Mouse (Mus musculus) liver, embryonic 12.5 days (tissue): ENCODE results near the gene Fam219a. TPM values are rescaled to one million over a fixed set of nuclear protein-coding genes. Genes with fewer than 3 reads are reported as not detected.

Source experiments
- ATAC-seq: fragments of 200-750 bp; cut with Nextera tagmentation; 2 replicates; pipeline ENCODE4 v1.8.0; 2017; ENCODE audit warnings: moderate number of reproducible peaks, mild to moderate bottlenecking, moderate library complexity
- H3K27ac ChIP-seq: fragments of 300-500 bp; sonication (generic); 2 replicates; pipeline ENCODE4 v1.5.1; 2016; ENCODE audit warnings: mild to moderate bottlenecking
- H3K27me3 ChIP-seq: fragments of 300-500 bp; sonication (generic); replicated peaks from 2 replicates; pipeline ENCODE4 v1.6.1; 2016; ENCODE audit warnings: mild to moderate bottlenecking, moderate library complexity
- H3K36me3 ChIP-seq: fragments of 300-500 bp; sonication (generic); 2 replicates; pipeline ENCODE4 v1.6.1; 2016; ENCODE audit warnings: mild to moderate bottlenecking, moderate library complexity
- H3K4me1 ChIP-seq: fragments of 300-500 bp; sonication (generic); 2 replicates; pipeline ENCODE4 v1.6.1; 2016
- H3K4me2 ChIP-seq: fragments of 300-500 bp; sonication (generic); 2 replicates; pipeline ENCODE4 v1.6.1; 2016; ENCODE audit warnings: mild to moderate bottlenecking, moderate library complexity
- H3K4me3 ChIP-seq: fragments of 300-500 bp; sonication (generic); 2 replicates; pipeline ENCODE4 v1.5.1; 2016; ENCODE audit warnings: mild to moderate bottlenecking, moderate library complexity
- H3K9ac ChIP-seq: fragments of 300-500 bp; sonication (generic); 2 replicates; pipeline ENCODE4 v1.6.1; 2016; ENCODE audit warnings: mild to moderate bottlenecking, moderate library complexity
- H3K9me3 ChIP-seq: fragments of 300-500 bp; sonication (generic); replicated peaks from 2 replicates; pipeline ENCODE4 v1.6.1; 2016; ENCODE audit warnings: mild to moderate bottlenecking, moderate library complexity
- WGBS: fragments of 180-500 bp; shearing (Covaris S2); methylation state at CpG from one replicate; pipeline ENCODE4 v1.1.7; 2016; ENCODE audit not compliant: insufficient replicate concordance; 5-methylcytosine and 5-hydroxymethylcytosine counted together
- polyA plus RNA-seq: library from polyadenylated mRNA; unstranded; fragments of >200 nt; fragmentation: Nextera tagmentation; extraction: Ambion mirVana; gene quantifications from 2 replicates; pipeline ENCODE4 v1.2.1, GENCODE M21; 2016

Fam219a gene
- 1.0 and 2.0 TPM in 2 replicates for polyA plus RNA-seq

- Histone ChIP-seq H3K9me3 (no peaks in the 10 kb centered on the region), H3K4me2 (peak within 1 kb of the TSS; percentile 97), H3K4me1 (peaks cover 20% of the 10 kb centered on the region), H3K4me3 (peak within 1 kb of the TSS; percentile 70), H3K36me3 (no peaks in the 10 kb centered on the region), H3K9ac (peak within 1 kb of the TSS; percentile 74), H3K27ac (peak within 1 kb of the TSS; percentile 43; the same call in 1 of the 2 replicates), H3K27me3 (peaks cover 81% of the 10 kb centered on the region)
- peak; percentile 98 for ATAC-seq
- WGBS: under 1% methylated on average over 41 of the region's 41 CpGs
These were observed at the start of gene Fam219a, which contains the start of gene Dnaic1 for GRCm38 (mm10) chr4:41569411-41569885. TSS of gene Fam219a (minus strand) at chr4:41569538. TSS of gene Dnaic1 (plus strand) at chr4:41569775.

DNA sequence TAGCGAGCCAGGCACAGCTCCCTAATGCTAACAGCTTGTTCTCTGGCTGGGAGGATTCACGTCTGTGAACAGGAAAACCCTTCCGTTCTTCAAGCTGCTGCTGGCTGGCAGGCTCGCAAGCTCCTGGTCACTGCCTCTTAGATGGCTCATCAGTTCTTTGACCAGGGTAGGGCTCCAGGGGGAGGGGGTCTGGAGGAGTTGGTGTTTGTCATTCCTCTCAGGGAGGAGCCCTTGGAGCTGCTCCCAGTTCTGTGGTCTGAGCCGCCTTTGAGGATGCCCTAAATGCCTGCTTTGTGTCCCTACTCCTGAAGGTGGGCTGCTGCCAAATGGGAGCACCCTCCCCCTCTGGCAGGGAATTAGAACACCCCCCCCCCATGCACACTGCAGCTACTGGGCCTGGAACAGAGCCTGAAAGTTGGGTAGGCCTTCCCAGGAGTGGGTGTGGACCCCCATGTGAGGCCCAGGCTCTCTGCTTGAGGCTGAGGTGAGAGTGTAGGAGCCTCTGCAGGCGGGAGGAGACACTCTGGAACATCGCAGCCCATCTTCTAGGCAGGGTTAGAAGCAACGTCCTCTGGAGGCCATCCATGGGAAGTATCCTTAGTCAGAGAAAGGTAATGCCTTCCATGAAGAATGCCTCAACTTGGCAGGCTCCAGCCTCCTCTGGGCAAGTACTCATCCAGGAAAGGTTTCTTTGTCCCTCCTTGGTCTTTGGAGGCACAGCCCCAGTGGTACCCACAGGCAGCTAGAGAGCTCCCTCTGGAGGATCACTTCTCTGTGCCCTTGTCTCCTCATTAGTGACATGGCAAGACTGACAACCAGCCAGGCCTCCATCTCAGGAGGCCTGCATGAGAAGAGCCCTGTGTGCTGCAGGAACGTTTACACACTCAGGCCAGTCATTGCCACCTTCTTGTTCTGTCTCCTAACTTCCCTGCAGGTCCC, 46.6 kb upstream of the Fam219a start:
- ATAC-seq: no peak
- Histone ChIP-seq H3K4me3 (no peak overlapping the region), H3K9ac (no peak overlapping the region), H3K36me3 (no peaks in the 10 kb centered on the region), H3K9me3 (no peaks in the 10 kb centered on the region), H3K27me3 (peaks cover 32% of the 10 kb centered on the region), H3K27ac (no peak overlapping the region), H3K4me2 (no peak overlapping the region), H3K4me1 (no peaks in the 10 kb centered on the region)
- WGBS: 50% methylated on average over 9 of the region's 9 CpGs

DNA sequence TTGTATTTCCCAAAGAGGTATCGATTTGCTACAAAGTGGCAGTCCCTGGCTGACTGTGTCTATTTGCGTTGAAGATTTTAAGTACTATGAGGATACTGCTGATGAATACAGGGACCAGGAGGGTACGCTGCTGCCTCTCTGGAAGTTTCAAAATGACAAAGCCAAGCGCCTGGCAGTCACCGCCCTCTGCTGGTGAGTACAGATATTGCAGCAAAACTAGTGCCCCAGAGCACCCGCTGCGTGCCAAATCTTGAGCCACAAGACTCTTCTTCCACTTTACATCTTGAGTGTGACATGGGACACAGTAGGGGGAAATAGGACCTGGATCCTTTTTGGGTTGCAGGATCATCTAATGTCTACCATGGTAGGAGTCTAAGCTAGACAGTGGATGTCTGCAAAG, 44.8 kb upstream of the Fam219a start:
- Histone ChIP-seq H3K4me1 (no peaks in the 10 kb centered on the region), H3K36me3 (no peaks in the 10 kb centered on the region), H3K27me3 (peaks cover 29% of the 10 kb centered on the region), H3K27ac (no peak overlapping the region), H3K4me2 (no peak overlapping the region), H3K4me3 (no peak overlapping the region), H3K9me3 (no peaks in the 10 kb centered on the region), H3K9ac (no peak overlapping the region)
- 6% methylated on average over 7 of the region's 7 CpGs for WGBS
- no peak for ATAC-seq

DNA sequence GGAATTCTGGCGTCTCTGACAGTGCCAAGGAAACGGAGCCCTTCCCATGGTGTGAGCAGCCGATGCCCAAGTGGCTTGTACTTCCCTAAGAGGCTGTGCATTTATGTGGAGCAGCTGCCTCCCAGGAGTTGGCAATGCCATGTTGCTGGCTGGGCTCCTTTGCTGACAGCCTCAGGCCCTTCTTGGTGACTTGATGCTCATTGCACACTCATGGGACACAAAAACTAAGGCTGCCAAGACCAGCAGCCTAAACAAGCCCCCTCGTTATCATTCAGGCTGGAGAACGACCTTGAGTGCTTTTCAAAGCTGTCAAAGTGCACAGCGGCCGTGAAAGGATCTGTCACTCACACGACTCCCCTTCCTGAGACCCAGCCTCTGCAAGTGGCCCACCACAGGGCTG, 42.8 kb upstream of the Fam219a start:
- Histone ChIP-seq H3K9ac (no peak overlapping the region), H3K4me2 (no peak overlapping the region), H3K27ac (no peak overlapping the region), H3K4me3 (no peak overlapping the region), H3K4me1 (no peaks in the 10 kb centered on the region), H3K36me3 (no peaks in the 10 kb centered on the region), H3K9me3 (no peaks in the 10 kb centered on the region), H3K27me3 (peaks cover 19% of the 10 kb centered on the region)
- no peak for ATAC-seq
- WGBS: 45% methylated on average over 8 of the region's 8 CpGs

GRCm38 (mm10) chr4:41610594-41610980, 41.2 kb upstream of the Fam219a start:
- H3K4me2 ChIP-seq: no peak overlapping the region
- no peak overlapping the region for H3K9ac ChIP-seq
- ATAC-seq: no peak

GRCm38 (mm10) chr4:41609681-41610593, 40.6 kb upstream of the Fam219a start:
- no peak overlapping the region for H3K4me3 ChIP-seq
- no peak overlapping the region for H3K4me2 ChIP-seq
- no peaks in the 10 kb centered on the region for H3K9me3 ChIP-seq
- H3K9ac ChIP-seq: no peak overlapping the region
- no peak overlapping the region for H3K27ac ChIP-seq
- H3K27me3 ChIP-seq: peaks cover 11% of the 10 kb centered on the region
- ATAC-seq: no peak
- no peaks in the 10 kb centered on the region for H3K36me3 ChIP-seq
- WGBS: 66% methylated on average over 10 of the region's 10 CpGs
- no peaks in the 10 kb centered on the region for H3K4me1 ChIP-seq

More at GRCm38 (mm10) chr4:41610594-41610980, 41.2 kb upstream of the Fam219a start:
- no peaks in the 10 kb centered on the region for H3K9me3 ChIP-seq
- WGBS: 40% methylated on average over 6 of the region's 6 CpGs
- H3K27me3 ChIP-seq: peaks cover 15% of the 10 kb centered on the region
- H3K36me3 ChIP-seq: no peaks in the 10 kb centered on the region
- no peak overlapping the region for H3K27ac ChIP-seq
- no peak overlapping the region for H3K4me3 ChIP-seq
- no peaks in the 10 kb centered on the region for H3K4me1 ChIP-seq

- no peaks in the 10 kb centered on the region for H3K36me3 ChIP-seq
- no peaks in the 10 kb centered on the region for H3K4me1 ChIP-seq
- H3K9ac ChIP-seq: no peak overlapping the region
- H3K27ac ChIP-seq: no peak overlapping the region
- no peak overlapping the region for H3K4me2 ChIP-seq
- H3K27me3 ChIP-seq: peaks cover 13% of the 10 kb centered on the region
- WGBS: 22% methylated on average over 4 of the region's 4 CpGs
- H3K9me3 ChIP-seq: no peaks in the 10 kb centered on the region
- H3K4me3 ChIP-seq: no peak overlapping the region
- no peak for ATAC-seq
These were observed 37.4 kb upstream of the Fam219a start for GRCm38 (mm10) chr4:41606784-41607183.

- Histone ChIP-seq H3K36me3 (no peaks in the 10 kb centered on the region), H3K4me2 (no peak overlapping the region), H3K4me1 (no peaks in the 10 kb centered on the region), H3K9ac (no peak overlapping the region), H3K27ac (no peak overlapping the region), H3K4me3 (no peak overlapping the region), H3K9me3 (no peaks in the 10 kb centered on the region), H3K27me3 (peaks cover 18% of the 10 kb centered on the region)
- 41% methylated on average over 8 of the region's 8 CpGs for WGBS
- no peak for ATAC-seq
These were observed 35.4 kb upstream of the Fam219a start for GRCm38 (mm10) chr4:41604476-41605396.

DNA sequence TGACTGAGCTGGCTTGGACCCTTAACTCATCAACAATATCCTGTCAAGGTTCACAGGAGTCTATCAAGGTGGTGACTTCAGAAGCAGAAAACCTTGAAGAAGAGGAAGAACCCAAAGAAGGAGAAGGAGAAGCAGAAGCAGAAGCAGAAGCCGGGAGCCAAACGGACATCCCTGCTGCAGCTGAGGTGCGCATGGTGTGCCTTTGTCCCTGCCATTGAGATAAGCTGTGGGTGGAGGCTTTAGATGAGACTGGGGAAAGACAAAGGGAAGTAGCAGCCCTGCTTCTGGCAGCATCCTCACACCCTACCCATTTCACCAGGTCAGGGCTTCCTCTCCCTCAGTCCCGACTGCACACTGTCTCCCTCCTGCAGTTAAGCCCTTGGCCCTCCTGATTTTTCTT, 33.5 kb upstream of the Fam219a start:
- Histone ChIP-seq H3K4me1 (no peaks in the 10 kb centered on the region), H3K27me3 (peaks cover 18% of the 10 kb centered on the region), H3K27ac (no peak overlapping the region), H3K36me3 (no peaks in the 10 kb centered on the region), H3K9me3 (no peaks in the 10 kb centered on the region), H3K4me2 (no peak overlapping the region), H3K9ac (no peak overlapping the region), H3K4me3 (no peak overlapping the region)
- no peak for ATAC-seq
- WGBS: 36% methylated on average over 4 of the region's 4 CpGs

- Histone ChIP-seq H3K4me1 (no peaks in the 10 kb centered on the region), H3K36me3 (no peaks in the 10 kb centered on the region), H3K27me3 (0 out of 2 replicates have a peak, but pooled peaks cover 8% of the 10 kb centered on the region), H3K4me3 (no peak overlapping the region), H3K9ac (no peak overlapping the region), H3K9me3 (no peaks in the 10 kb centered on the region), H3K4me2 (no peak overlapping the region), H3K27ac (no peak overlapping the region)
- WGBS: 69% methylated on average over 7 of the region's 7 CpGs
- no peak for ATAC-seq
These were observed 14.0 kb upstream of the Fam219a start for GRCm38 (mm10) chr4:41583353-41583752.

- Histone ChIP-seq H3K4me2 (no peak overlapping the region), H3K4me3 (no peak overlapping the region), H3K9me3 (no peaks in the 10 kb centered on the region), H3K9ac (no peak overlapping the region), H3K27ac (no peak overlapping the region), H3K36me3 (no peaks in the 10 kb centered on the region), H3K4me1 (no peaks in the 10 kb centered on the region), H3K27me3 (peaks cover 27% of the 10 kb centered on the region; the same call in 1 of the 2 replicates)
- no peak for ATAC-seq
- 44% methylated on average over 6 of the region's 6 CpGs for WGBS
These were observed 6.6 kb upstream of the Fam219a start for GRCm38 (mm10) chr4:41575914-41576313.
